Mouse (Mus musculus) lung, embryonic 16.5 days (tissue): ENCODE data around the gene Cfap44. TPM values are rescaled to one million over a fixed set of nuclear protein-coding genes. Genes with fewer than 3 reads are reported as not detected.
A peak's percentile ranks its signal among the peaks of the same experiment; 100 is the strongest.

Source experiments
- ATAC-seq: fragments of 200-750 bp; cut with Nextera tagmentation; 2 replicates; pipeline ENCODE4 v1.8.0; 2017; ENCODE audit warnings: low read depth, mild to moderate bottlenecking, moderate library complexity
- H3K27ac ChIP-seq: fragments of 300-500 bp; sonication (generic); 2 replicates; pipeline ENCODE4 v1.5.1; 2014; ENCODE audit warnings: mild to moderate bottlenecking, control low read depth, low read length
- H3K27me3 ChIP-seq: fragments of 300-500 bp; sonication (generic); 2 replicates; pipeline ENCODE4 v1.6.1; 2014; ENCODE audit warnings: low read depth, low read length, mixed read lengths; ENCODE audit not compliant: control insufficient read depth, insufficient read depth
- H3K36me3 ChIP-seq: fragments of 300-500 bp; sonication (generic); 2 replicates; pipeline ENCODE4 v1.6.1; 2014; ENCODE audit warnings: low read length; ENCODE audit not compliant: control insufficient read depth, insufficient read depth
- H3K4me1 ChIP-seq: fragments of 300-500 bp; sonication (generic); replicated peaks from 2 replicates; pipeline ENCODE4 v1.6.1; 2014; ENCODE audit warnings: low read length, mixed read lengths; ENCODE audit not compliant: control insufficient read depth, insufficient read depth
- H3K4me2 ChIP-seq: fragments of 300-500 bp; sonication (generic); 2 replicates; pipeline ENCODE4 v1.6.1; 2014; ENCODE audit warnings: low read depth, low read length, control low read depth
- H3K4me3 ChIP-seq: fragments of 300-500 bp; sonication (generic); 2 replicates; pipeline ENCODE4 v1.5.1; 2014; ENCODE audit warnings: mild to moderate bottlenecking, low read length, control low read depth
- H3K9ac ChIP-seq: fragments of 300-500 bp; sonication (generic); 2 replicates; pipeline ENCODE4 v1.6.1; 2014; ENCODE audit warnings: low read length, control low read depth
- H3K9me3 ChIP-seq: fragments of 300-500 bp; sonication (generic); 2 replicates; pipeline ENCODE4 v1.6.1; 2016; ENCODE audit warnings: low read length; ENCODE audit not compliant: control insufficient read depth
- WGBS: fragments of 180-500 bp; shearing (Covaris S2); extraction: QIAGEN DNeasy Blood & Tissue Kit; methylation state at CpG from one replicate; pipeline ENCODE4 v1.1.7; 2014; 5-methylcytosine and 5-hydroxymethylcytosine counted together
- polyA plus RNA-seq: library from polyadenylated mRNA; unstranded; fragments of >200 nt; fragmentation: Nextera tagmentation; extraction: Ambion mirVana; gene quantifications from 2 replicates; pipeline ENCODE4 v1.2.1, GENCODE M21; 2015

Cfap44 gene
- polyA plus RNA-seq, 1 experiment from 2014 or later: 1.6 TPM

- peak; percentile 41; the same call in 1 of the 2 replicates for ATAC-seq
- no peaks in the 10 kb centered on the region for H3K36me3 ChIP-seq
- peak overlapping the region; percentile 17 for H3K4me3 ChIP-seq
- 5% methylated on average over 7 of the region's 7 CpGs for WGBS
- H3K4me1 ChIP-seq: peaks cover 46% of the 10 kb centered on the region
- peak overlapping the region; percentile 47 for H3K4me2 ChIP-seq
- peak overlapping the region; percentile 39; the same call in 1 of the 2 replicates for H3K9ac ChIP-seq
- H3K27me3 ChIP-seq: no peaks in the 10 kb centered on the region
- H3K27ac ChIP-seq: no peak overlapping the region
- no peaks in the 10 kb centered on the region for H3K9me3 ChIP-seq
These were observed 136.2 kb downstream of the Cfap44 start for GRCm38 (mm10) chr16:44530829-44531228.

- H3K36me3 ChIP-seq: no peaks in the 10 kb centered on the region
- no peaks in the 10 kb centered on the region for H3K27me3 ChIP-seq
- no peak for ATAC-seq
- peak overlapping the region; percentile 47 for H3K4me2 ChIP-seq
- H3K4me1 ChIP-seq: peaks cover 45% of the 10 kb centered on the region
- 50% methylated on average over 12 of the region's 12 CpGs for WGBS
- H3K9me3 ChIP-seq: no peaks in the 10 kb centered on the region
- H3K4me3 ChIP-seq: peak overlapping the region; percentile 17; the same call in 1 of the 2 replicates
- H3K9ac ChIP-seq: no peak overlapping the region
- H3K27ac ChIP-seq: no peak overlapping the region
These were observed 136.7 kb downstream of the Cfap44 start for GRCm38 (mm10) chr16:44531239-44531797.

Other genes with a start within 250 kb of the Cfap44 start
- gene Usf3, start 221.6 kb upstream of the Cfap44 start, polyA plus RNA-seq: 2.8 and 3.2 TPM in 2 replicates
- 0.25 and 0.41 TPM in 2 replicates for gene Sidt1, start 61.6 kb upstream of the Cfap44 start, polyA plus RNA-seq
- gene Spice1, start 47.7 kb upstream of the Cfap44 start, polyA plus RNA-seq: 38.1 and 41.1 TPM in 2 replicates
- 29.7 and 32.0 TPM in 2 replicates for gene Boc, start 164.1 kb downstream of the Cfap44 start, polyA plus RNA-seq